Mouse (Mus musculus): ENCODE results near the gene Nacc1. TPM values are rescaled to one million over a fixed set of nuclear protein-coding genes. Genes with fewer than 3 reads are reported as not detected.
A peak's percentile ranks its signal among the peaks of the same experiment; 100 is the strongest.

Nacc1 gene
- polyA plus RNA-seq, 1 experiment, result 47.2 TPM

DNA sequence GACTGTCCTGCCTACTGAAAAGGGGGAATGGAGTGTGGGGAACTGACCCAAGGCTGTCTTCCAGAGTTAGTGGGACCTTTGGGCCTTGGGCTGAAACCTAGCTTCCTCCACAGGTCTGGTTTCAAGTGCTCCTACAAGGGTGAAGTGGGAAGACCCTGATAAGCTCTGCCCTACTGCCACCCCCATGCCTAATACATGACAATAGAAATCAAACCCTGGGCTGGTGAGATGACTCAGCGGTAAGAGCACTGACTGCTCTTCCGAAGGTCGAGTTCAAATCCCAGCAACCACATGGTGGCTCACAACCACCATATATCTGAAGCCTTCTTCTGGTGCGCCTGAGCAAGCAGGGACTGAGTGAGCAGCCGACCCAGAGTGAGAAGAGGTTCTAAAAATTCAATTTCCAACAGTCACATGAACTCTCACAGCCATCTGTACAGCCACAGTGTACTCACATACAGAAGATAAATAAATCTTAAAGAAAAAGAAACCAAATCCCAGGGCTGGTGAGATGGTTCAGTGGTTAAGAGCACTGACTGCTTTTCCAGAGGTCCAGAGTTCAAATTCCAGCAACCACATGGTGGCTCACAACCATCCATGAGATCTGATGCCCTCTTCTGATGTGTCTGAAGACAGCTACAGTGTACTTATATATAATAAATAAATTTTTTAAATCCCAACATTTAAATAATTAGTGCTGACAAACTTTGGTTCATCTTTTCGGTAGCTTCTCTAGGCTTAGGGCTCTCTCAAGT lies 18.8 kb downstream of the Nacc1 start:
- TF ChIP-seq POLR2A (IDR thresholded peaks at IDR 0.05; ENCODE audit: low read depth, low read length), result no peak
- TF ChIP-seq CTCF (IDR thresholded peaks at IDR 0.05; ENCODE audit: borderline replicate concordance, insufficient read depth, low read length), result no peak
- no peak overlapping the region for H3K4me3 ChIP-seq (ENCODE audit: insufficient read depth, low read length)
- no peak overlapping the region for H3K27ac ChIP-seq (ENCODE audit: insufficient read depth, low read length)
- H3K4me1 ChIP-seq (ENCODE audit: control insufficient read depth, insufficient read depth, low read length), result no peaks in the 10 kb centered on the region

GRCm38 (mm10) chr8:84668081-84668480 lies 19.6 kb downstream of the Nacc1 start:
- no peak overlapping the region for H3K27ac ChIP-seq (ENCODE audit: insufficient read depth, low read length)
- TF ChIP-seq POLR2A (IDR thresholded peaks at IDR 0.05; ENCODE audit: low read depth, low read length) (no peak), CTCF (IDR thresholded peaks at IDR 0.05; ENCODE audit: borderline replicate concordance, insufficient read depth, low read length) (no peak)
- H3K4me1 ChIP-seq (ENCODE audit: control insufficient read depth, insufficient read depth, low read length), result no peaks in the 10 kb centered on the region
- H3K4me3 ChIP-seq (ENCODE audit: insufficient read depth, low read length), result no peak overlapping the region

GRCm38 (mm10) chr8:84665385-84665893 lies 22.2 kb downstream of the Nacc1 start:
- TF ChIP-seq POLR2A (IDR thresholded peaks at IDR 0.05; ENCODE audit: low read depth, low read length) (no peak), CTCF (IDR thresholded peaks at IDR 0.05; ENCODE audit: borderline replicate concordance, insufficient read depth, low read length) (no peak)
- Histone ChIP-seq H3K4me3 (ENCODE audit: insufficient read depth, low read length) (peak overlapping the region; percentile 71), H3K27ac (ENCODE audit: insufficient read depth, low read length) (peak overlapping the region; percentile 82), H3K4me1 (ENCODE audit: control insufficient read depth, insufficient read depth, low read length) (no peaks in the 10 kb centered on the region)

DNA sequence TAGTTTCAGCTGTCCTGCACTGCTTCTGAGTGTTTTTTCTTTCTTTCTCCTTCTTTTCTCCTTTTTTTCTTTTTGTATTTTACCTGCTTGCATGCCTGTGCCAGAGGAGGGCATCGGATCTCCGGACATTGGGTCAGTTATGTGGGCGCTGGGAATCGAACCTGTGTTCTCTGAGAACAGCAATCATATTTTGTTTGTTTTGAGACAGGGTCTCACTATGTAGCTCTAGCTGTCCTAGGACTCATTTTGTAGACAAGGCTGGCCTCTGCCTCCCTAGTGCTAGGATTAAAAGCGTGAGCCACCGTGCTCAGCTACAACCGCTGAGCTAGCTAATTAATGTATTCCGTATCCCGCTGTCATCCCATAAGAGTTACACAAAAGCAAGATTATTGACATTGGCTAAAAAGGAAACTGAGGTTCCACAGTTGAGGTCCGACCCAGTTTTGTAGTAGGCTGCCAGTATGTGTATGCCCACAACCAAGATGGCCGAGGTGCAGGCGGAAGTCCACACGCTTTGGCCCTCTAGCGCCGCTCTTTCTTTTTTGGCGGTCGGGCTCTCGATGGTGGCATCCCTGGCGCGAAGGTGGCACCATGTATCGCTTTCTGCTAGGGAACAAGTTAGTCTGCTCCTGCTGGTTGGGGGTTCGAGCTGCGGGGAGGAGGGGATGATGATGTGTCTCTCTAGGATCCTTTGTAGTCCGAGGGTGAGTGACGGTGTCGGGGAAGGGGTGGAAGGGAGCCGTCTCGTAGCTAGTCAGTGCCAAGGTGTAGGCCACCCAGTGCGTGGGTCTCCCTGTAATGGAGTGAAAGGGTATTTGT lies 22.9 kb downstream of the Nacc1 start:
- H3K4me1 ChIP-seq (ENCODE audit: control insufficient read depth, insufficient read depth, low read length), result no peaks in the 10 kb centered on the region
- H3K4me3 ChIP-seq (ENCODE audit: insufficient read depth, low read length), result peak overlapping the region; percentile 71
- peak overlapping the region; percentile 82 for H3K27ac ChIP-seq (ENCODE audit: insufficient read depth, low read length)
- TF ChIP-seq CTCF (IDR thresholded peaks at IDR 0.05; ENCODE audit: borderline replicate concordance, insufficient read depth, low read length) (no peak), POLR2A (IDR thresholded peaks at IDR 0.05; ENCODE audit: low read depth, low read length) (peak; percentile 60)

GRCm38 (mm10) chr8:84663483-84664327 lies 24.0 kb downstream of the Nacc1 start:
- TF ChIP-seq CTCF (IDR thresholded peaks at IDR 0.05; ENCODE audit: borderline replicate concordance, insufficient read depth, low read length) (no peak), POLR2A (IDR thresholded peaks at IDR 0.05; ENCODE audit: low read depth, low read length) (peak; percentile 99)

GRCm38 (mm10) chr8:84662581-84663065 lies 25.0 kb downstream of the Nacc1 start, which contains the start of gene Ier2:
TSS of gene Ier2 (minus strand) at chr8:84662852.
- peak within 1 kb of the TSS; percentile 69 for H3K4me3 ChIP-seq (ENCODE audit: insufficient read depth, low read length)
- H3K4me1 ChIP-seq (ENCODE audit: control insufficient read depth, insufficient read depth, low read length), result no peaks in the 10 kb centered on the region
- no peak for TF ChIP-seq CTCF (IDR thresholded peaks at IDR 0.05; ENCODE audit: borderline replicate concordance, insufficient read depth, low read length)
- TF ChIP-seq POLR2A (IDR thresholded peaks at IDR 0.05; ENCODE audit: low read depth, low read length), result peak; percentile 100
- peak within 1 kb of the TSS; percentile 85 for H3K27ac ChIP-seq (ENCODE audit: insufficient read depth, low read length)

More at GRCm38 (mm10) chr8:84663483-84664327, 24.0 kb downstream of the Nacc1 start:
- Histone ChIP-seq H3K4me3 (ENCODE audit: insufficient read depth, low read length) (peak overlapping the region; percentile 71), H3K27ac (ENCODE audit: insufficient read depth, low read length) (peak overlapping the region; percentile 82), H3K4me1 (ENCODE audit: control insufficient read depth, insufficient read depth, low read length) (no peaks in the 10 kb centered on the region)

GRCm38 (mm10) chr8:84661961-84662571 lies 25.6 kb downstream of the Nacc1 start:
- Histone ChIP-seq H3K27ac (ENCODE audit: insufficient read depth, low read length) (peak overlapping the region; percentile 85), H3K4me3 (ENCODE audit: insufficient read depth, low read length) (peak overlapping the region; percentile 69), H3K4me1 (ENCODE audit: control insufficient read depth, insufficient read depth, low read length) (no peaks in the 10 kb centered on the region)
- no peak; the same call in 1 of the 2 replicates for TF ChIP-seq POLR2A (IDR thresholded peaks at IDR 0.05; ENCODE audit: low read depth, low read length)
- no peak for TF ChIP-seq CTCF (IDR thresholded peaks at IDR 0.05; ENCODE audit: borderline replicate concordance, insufficient read depth, low read length)

DNA sequence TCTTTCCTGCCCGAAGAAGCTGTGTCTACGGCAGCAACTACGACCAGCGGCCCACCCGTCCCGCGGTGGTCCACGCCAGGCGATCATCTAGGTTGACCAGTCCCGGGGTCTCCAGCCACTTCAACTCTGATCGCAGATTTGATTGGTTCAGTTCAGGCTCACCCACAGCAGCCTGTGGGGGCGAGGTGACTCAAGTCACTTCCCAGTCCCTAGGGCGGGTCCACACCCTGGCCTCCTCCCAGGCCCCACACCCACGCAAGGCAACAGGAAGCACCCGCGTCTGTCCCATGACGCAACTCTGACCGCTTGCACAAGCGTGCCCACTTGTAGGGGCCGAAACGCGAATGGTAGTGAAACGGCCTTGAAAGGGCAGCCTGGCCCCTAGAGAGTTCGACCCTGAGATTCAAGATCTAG lies 26.2 kb downstream of the Nacc1 start:
- H3K4me3 ChIP-seq (ENCODE audit: insufficient read depth, low read length), result peak overlapping the region; percentile 69
- peak overlapping the region; percentile 85 for H3K27ac ChIP-seq (ENCODE audit: insufficient read depth, low read length)
- peak; percentile 83 for TF ChIP-seq POLR2A (IDR thresholded peaks at IDR 0.05; ENCODE audit: low read depth, low read length)
- no peak for TF ChIP-seq CTCF (IDR thresholded peaks at IDR 0.05; ENCODE audit: borderline replicate concordance, insufficient read depth, low read length)
- H3K4me1 ChIP-seq (ENCODE audit: control insufficient read depth, insufficient read depth, low read length), result peaks cover under 1% of the 10 kb centered on the region; the same call in 1 of the 2 replicates

Measured in embryonic fibroblast, embryonic 13.5 days (primary cell).